Mouse (Mus musculus): ENCODE results near the gene Notum. TPM values are rescaled to one million over a fixed set of nuclear protein-coding genes. Genes with fewer than 3 reads are reported as not detected.
A peak's percentile ranks its signal among the peaks of the same experiment; 100 is the strongest.

Notum gene
- polyA plus RNA-seq, 1 experiment from 2014 or later = 1.1 TPM

DNA sequence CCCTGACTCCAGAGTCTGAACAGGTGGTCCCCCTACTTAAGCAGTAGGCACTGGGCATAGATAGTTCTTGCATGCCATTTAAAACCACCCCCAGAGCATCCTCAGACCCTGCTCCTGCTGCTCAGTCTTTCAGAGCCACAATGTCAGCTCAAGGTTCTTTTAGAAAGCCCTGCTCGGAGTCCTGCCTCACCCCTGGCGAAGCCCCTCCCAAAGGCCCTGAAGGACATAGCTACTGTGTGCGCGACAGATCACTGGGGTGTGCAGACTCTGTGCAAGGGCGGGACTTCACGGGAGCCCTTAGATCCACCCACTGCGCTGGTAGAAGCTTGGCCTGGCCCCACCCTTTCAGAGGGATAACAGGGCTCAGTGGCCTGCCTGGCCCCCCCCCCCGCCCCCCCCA lies 51.7 kb downstream of the Notum start:
- Histone ChIP-seq H3K9me3 (no peaks in the 10 kb centered on the region), H3K9ac (replicated peaks) (no peak overlapping the region), H3K27ac (replicated peaks) (no peak overlapping the region), H3K4me2 (replicated peaks) (no peak overlapping the region), H3K4me1 (peaks cover 8% of the 10 kb centered on the region), H3K27me3 (peaks cover 5% of the 10 kb centered on the region; the same call in 1 of the 2 replicates), H3K4me3 (no peak overlapping the region), H3K36me3 (peaks cover 54% of the 10 kb centered on the region)
- 0 out of 2 replicates have a peak, but pooled peaks have one; percentile 23 for ATAC-seq (replicated peaks)
- 30% methylated on average over 8 of the region's 8 CpGs for WGBS

- Histone ChIP-seq H3K36me3 (peaks cover 59% of the 10 kb centered on the region), H3K9me3 (no peaks in the 10 kb centered on the region), H3K4me1 (peaks cover 8% of the 10 kb centered on the region), H3K9ac (replicated peaks) (peak within 1 kb of the TSS; percentile 4; the same call in 1 of the 2 replicates), H3K4me2 (replicated peaks) (peak within 1 kb of the TSS; percentile 27), H3K27ac (replicated peaks) (no peak within 1 kb of the TSS), H3K27me3 (peaks cover 5% of the 10 kb centered on the region; the same call in 1 of the 2 replicates), H3K4me3 (peak within 1 kb of the TSS; percentile 10; the same call in 1 of the 2 replicates)
- 6% methylated on average over 45 of the region's 45 CpGs for WGBS
- ATAC-seq (replicated peaks) = no peak
Observed at GRCm38 (mm10) chr11:120608241-120609034, 52.5 kb downstream of the Notum start, which contains the start of gene Npb. Npb (plus strand) TSS chr11:120608477.

DNA sequence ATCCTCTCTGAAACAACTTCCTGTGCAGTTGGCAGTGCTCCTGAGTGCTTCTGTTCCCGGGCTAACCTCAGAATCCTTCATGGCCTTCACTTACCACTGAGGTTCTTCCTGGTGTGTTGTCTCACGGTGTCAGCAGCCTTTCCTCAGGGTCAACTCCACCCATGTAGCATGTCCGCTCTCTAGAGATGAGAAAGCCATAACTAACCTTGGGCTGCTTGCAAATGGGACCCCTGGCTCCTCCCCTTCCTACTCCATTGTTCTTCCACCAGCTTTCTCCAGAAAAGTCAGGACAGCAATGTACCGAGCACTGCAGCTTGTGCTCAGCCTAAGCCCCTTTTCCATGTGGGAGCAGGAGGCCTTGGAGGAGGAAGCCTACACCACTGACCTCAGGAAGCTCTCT lies 54.2 kb downstream of the Notum start:
- no peaks in the 10 kb centered on the region for H3K9me3 ChIP-seq
- H3K4me3 ChIP-seq = no peak overlapping the region
- no peak overlapping the region for H3K9ac ChIP-seq (replicated peaks)
- H3K27me3 ChIP-seq = peaks cover 5% of the 10 kb centered on the region; the same call in 1 of the 2 replicates
- ATAC-seq (replicated peaks) = no peak
- peaks cover 62% of the 10 kb centered on the region for H3K36me3 ChIP-seq
- WGBS = 80% methylated on average over 4 of the region's 4 CpGs
- no peak overlapping the region for H3K27ac ChIP-seq (replicated peaks)
- H3K4me1 ChIP-seq = peaks cover 8% of the 10 kb centered on the region
- no peak overlapping the region for H3K4me2 ChIP-seq (replicated peaks)

DNA sequence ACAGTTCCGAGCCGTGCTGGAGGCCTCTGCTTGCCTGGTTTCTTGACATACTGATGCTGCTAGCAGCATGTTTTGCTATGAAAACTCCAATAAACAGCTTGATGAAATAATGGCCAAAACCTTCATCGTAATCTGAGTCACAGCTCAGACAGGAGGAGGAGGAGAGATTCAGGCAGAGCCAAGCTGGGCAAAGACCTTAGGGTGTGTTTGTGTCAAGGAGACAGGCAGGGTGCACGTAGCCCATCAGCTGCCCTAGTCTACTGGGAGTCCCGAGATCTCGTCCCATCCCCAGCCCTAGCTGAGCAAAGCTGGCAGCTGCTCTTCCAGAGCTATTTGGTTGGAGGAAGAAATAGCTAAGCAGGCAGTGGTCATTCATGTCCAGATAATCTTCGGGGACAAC lies 55.3 kb downstream of the Notum start:
- WGBS = 90% methylated on average over 7 of the region's 7 CpGs
- ATAC-seq (replicated peaks) = no peak
- Histone ChIP-seq H3K27ac (replicated peaks) (no peak overlapping the region), H3K27me3 (peaks cover 5% of the 10 kb centered on the region; the same call in 1 of the 2 replicates), H3K4me1 (peaks cover 8% of the 10 kb centered on the region), H3K9me3 (no peaks in the 10 kb centered on the region), H3K36me3 (peaks cover 54% of the 10 kb centered on the region), H3K4me3 (no peak overlapping the region), H3K9ac (replicated peaks) (no peak overlapping the region), H3K4me2 (replicated peaks) (no peak overlapping the region)

Small RNA genes within 50 kb of the gene (microRNA-seq; reads per million reads assigned to microRNA genes)
- 2.0 reads per million for gene Mir6936

Other genes with a start within 250 kb of the Notum start
- 34.8 and 35.2 TPM in 2 replicates for gene Nploc4, start 223.5 kb downstream of the Notum start, polyA plus RNA-seq (2015; fragmentation: Nextera tagmentation; extraction: Ambion mirVana)
- not detected in 2 replicates for gene Tspan10, start 218.5 kb downstream of the Notum start, polyA plus RNA-seq (2015; fragmentation: Nextera tagmentation; extraction: Ambion mirVana)
- 0.18 TPM in 1 of 2 replicates, not detected in the other for gene Pde6g, start 207.7 kb downstream of the Notum start, polyA plus RNA-seq (2015; fragmentation: Nextera tagmentation; extraction: Ambion mirVana)
- 11.1 and 12.0 TPM in 2 replicates for gene Oxld1, start 203.1 kb downstream of the Notum start, polyA plus RNA-seq (2015; fragmentation: Nextera tagmentation; extraction: Ambion mirVana)
- 25.2 and 29.9 TPM in 2 replicates for gene Ccdc137, start 203.1 kb downstream of the Notum start, polyA plus RNA-seq (2015; fragmentation: Nextera tagmentation; extraction: Ambion mirVana)
- 49.1 and 50.8 TPM in 2 replicates for gene Arl16, start 193.6 kb downstream of the Notum start, polyA plus RNA-seq (2015; fragmentation: Nextera tagmentation; extraction: Ambion mirVana)
- 111 and 113 TPM in 2 replicates for gene Mrpl12, start 176.6 kb downstream of the Notum start, polyA plus RNA-seq (2015; fragmentation: Nextera tagmentation; extraction: Ambion mirVana)
- gene Slc25a10, start 169.3 kb downstream of the Notum start, polyA plus RNA-seq (2015; fragmentation: Nextera tagmentation; extraction: Ambion mirVana) = 27.0 and 32.9 TPM in 2 replicates
- 0.09 TPM in 2 replicates for gene Gcgr, start 130.5 kb downstream of the Notum start, polyA plus RNA-seq (2015; fragmentation: Nextera tagmentation; extraction: Ambion mirVana)
- 242 and 245 TPM in 2 replicates for gene Mcrip1, start 111.4 kb downstream of the Notum start, polyA plus RNA-seq (2015; fragmentation: Nextera tagmentation; extraction: Ambion mirVana)
- gene Ppp1r27, start 110.0 kb downstream of the Notum start, polyA plus RNA-seq (2015; fragmentation: Nextera tagmentation; extraction: Ambion mirVana) = 0.23 TPM in 1 of 2 replicates, not detected in the other
- 234 and 239 TPM in 2 replicates for gene P4hb, start 87.9 kb downstream of the Notum start, polyA plus RNA-seq (2015; fragmentation: Nextera tagmentation; extraction: Ambion mirVana)
- 464 TPM in 2 replicates for gene Arhgdia, start 79.6 kb downstream of the Notum start, polyA plus RNA-seq (2015; fragmentation: Nextera tagmentation; extraction: Ambion mirVana)
- 372 and 388 TPM in 2 replicates for gene Alyref, start 62.8 kb downstream of the Notum start, polyA plus RNA-seq (2015; fragmentation: Nextera tagmentation; extraction: Ambion mirVana)
- gene Anapc11, start 62.8 kb downstream of the Notum start, polyA plus RNA-seq (2015; fragmentation: Nextera tagmentation; extraction: Ambion mirVana) = 199 and 205 TPM in 2 replicates
- 0.51 and 0.65 TPM in 2 replicates for gene Npb, start 52.7 kb downstream of the Notum start, polyA plus RNA-seq (2015; fragmentation: Nextera tagmentation; extraction: Ambion mirVana)
- gene Pcyt2, start 43.2 kb downstream of the Notum start, polyA plus RNA-seq (2015; fragmentation: Nextera tagmentation; extraction: Ambion mirVana) = 167 and 174 TPM in 2 replicates
- gene Sirt7, start 35.9 kb downstream of the Notum start, polyA plus RNA-seq (2015; fragmentation: Nextera tagmentation; extraction: Ambion mirVana) = 51.4 and 53.1 TPM in 2 replicates
- gene Mafg, start 27.6 kb downstream of the Notum start, polyA plus RNA-seq (2015; fragmentation: Nextera tagmentation; extraction: Ambion mirVana) = 42.1 and 44.1 TPM in 2 replicates
- 30.9 and 35.3 TPM in 2 replicates for gene Pycr1, start 17.4 kb downstream of the Notum start, polyA plus RNA-seq (2015; fragmentation: Nextera tagmentation; extraction: Ambion mirVana)
- gene Myadml2, start 13.0 kb downstream of the Notum start, polyA plus RNA-seq (2015; fragmentation: Nextera tagmentation; extraction: Ambion mirVana) = 0.47 TPM in 1 of 2 replicates, not detected in the other
- 144 and 154 TPM in 2 replicates for gene Aspscr1, start 11.8 kb upstream of the Notum start, polyA plus RNA-seq (2015; fragmentation: Nextera tagmentation; extraction: Ambion mirVana)
- gene Cenpx, start 52.6 kb upstream of the Notum start, polyA plus RNA-seq (2015; fragmentation: Nextera tagmentation; extraction: Ambion mirVana) = 97.9 and 103 TPM in 2 replicates
- 94.1 and 94.8 TPM in 2 replicates for gene Lrrc45, start 52.8 kb upstream of the Notum start, polyA plus RNA-seq (2015; fragmentation: Nextera tagmentation; extraction: Ambion mirVana)
- gene Rac3, start 60.3 kb upstream of the Notum start, polyA plus RNA-seq (2015; fragmentation: Nextera tagmentation; extraction: Ambion mirVana) = 245 and 251 TPM in 2 replicates
- gene Dcxr, start 66.1 kb upstream of the Notum start, polyA plus RNA-seq (2015; fragmentation: Nextera tagmentation; extraction: Ambion mirVana) = 9.0 and 9.3 TPM in 2 replicates
- gene Cbr2, start 70.9 kb upstream of the Notum start, polyA plus RNA-seq (2015; fragmentation: Nextera tagmentation; extraction: Ambion mirVana) = 0.64 and 0.69 TPM in 2 replicates
- gene Hmga1b, start 101.6 kb upstream of the Notum start, polyA plus RNA-seq (2015; fragmentation: Nextera tagmentation; extraction: Ambion mirVana) = 1.8 and 2.4 TPM in 2 replicates
- 88.5 and 94.5 TPM in 2 replicates for gene Rfng, start 123.0 kb upstream of the Notum start, polyA plus RNA-seq (2015; fragmentation: Nextera tagmentation; extraction: Ambion mirVana)
- 276 and 287 TPM in 2 replicates for gene Gps1, start 123.1 kb upstream of the Notum start, polyA plus RNA-seq (2015; fragmentation: Nextera tagmentation; extraction: Ambion mirVana)
- 50.0 and 50.1 TPM in 2 replicates for gene Dus1l, start 135.2 kb upstream of the Notum start, polyA plus RNA-seq (2015; fragmentation: Nextera tagmentation; extraction: Ambion mirVana)
- gene Fasn, start 163.4 kb upstream of the Notum start, polyA plus RNA-seq (2015; fragmentation: Nextera tagmentation; extraction: Ambion mirVana) = 78.3 and 80.6 TPM in 2 replicates

All from forebrain, embryonic 15.5 days (tissue).